In genomic region chr7:45175929-45176328, GRCm38 (mm10) we compare ENCODE assay signal across 13 mouse cellular contexts. TPM values are rescaled to one million over a fixed set of nuclear protein-coding genes. Genes with fewer than 3 reads are reported as not detected.
A peak's percentile ranks its signal among the peaks of the same experiment; 100 is the strongest.
DNase-seq lines count a peak whose midpoint lies in the region; ATAC-seq and TF ChIP-seq lines count a peak whose summit lies in the region.
"Had no signal": no experiment of that assay in that cellular context is flagged by ENCODE, and none has a peak within 500 bp of the region (broad histone marks: within the 10 kb centered on the region; RNA-seq: fewer than 3 reads in every experiment).

No protein-coding gene starts in this region.

- TF ChIP-seq EP300 in stomach, postnatal 0 days (optimal IDR thresholded peaks at IDR 0.05): no peak

- no peak overlapping the region for H3K9ac ChIP-seq in neural tube, embryonic 12.5 days
- peak overlapping the region; percentile 37; the same call in 1 of the 2 replicates for H3K9ac ChIP-seq in limb, embryonic 12.5 days (replicated peaks)
- H3K9ac ChIP-seq in stomach, postnatal 0 days (ENCODE audit: low read length): no peak overlapping the region

- no peak for DNase-seq in heart, embryonic 10.5 days (ENCODE audit: low spot score)
- DNase-seq in heart, postnatal 36 days: no peak
- DNase-seq in neural tube, embryonic 10.5 days (ENCODE audit: extremely low spot score, low spot score): no peak
- DNase-seq in stomach, postnatal 0 days (ENCODE audit: low spot score): no peak
- no peak for DNase-seq in thymus, postnatal 10 days (ENCODE audit: low spot score in 2 of 2)
- DNase-seq in c-Kit-positive CD71-positive TER-119-positive erythroid progenitor cells, embryonic 14.5 days (ENCODE audit: low spot score): no peak

- no peak for ATAC-seq in neural tube, embryonic 12.5 days (ENCODE audit: low FRiP score, low read depth)
- ATAC-seq in limb, embryonic 12.5 days (ENCODE audit: insufficient number of reproducible peaks, insufficient read depth, low FRiP score, low TSS enrichment, low read depth): no peak
- no peak for ATAC-seq in stomach, postnatal 0 days (ENCODE audit: low FRiP score, low TSS enrichment)

- H3K36me3 ChIP-seq in heart, embryonic 10.5 days: no peaks in the 10 kb centered on the region
- no peaks in the 10 kb centered on the region for H3K36me3 ChIP-seq in neural tube, embryonic 12.5 days
- H3K36me3 ChIP-seq in limb, embryonic 12.5 days: no peaks in the 10 kb centered on the region
- no peaks in the 10 kb centered on the region for H3K36me3 ChIP-seq in stomach, postnatal 0 days (ENCODE audit: control insufficient read depth, insufficient read depth, low read length)

- WGBS in heart, embryonic 10.5 days: 2% methylated on average over 23 of the region's 23 CpGs
- WGBS in neural tube, embryonic 12.5 days: 1% methylated on average over 23 of the region's 23 CpGs
- 1% methylated on average over 23 of the region's 23 CpGs for WGBS in limb, embryonic 12.5 days
- WGBS in stomach, postnatal 0 days: 2% methylated on average over 23 of the region's 23 CpGs

- peak overlapping the region; percentile 36 for H3K4me2 ChIP-seq in neural tube, embryonic 12.5 days (replicated peaks)
- H3K4me2 ChIP-seq in limb, embryonic 12.5 days: peak overlapping the region; percentile 47
- no peak overlapping the region for H3K4me2 ChIP-seq in stomach, postnatal 0 days (replicated peaks; ENCODE audit: low read depth)

- H3K9me3 ChIP-seq in heart, embryonic 10.5 days: peaks cover 4% of the 10 kb centered on the region; the same call in 1 of the 2 replicates
- H3K9me3 ChIP-seq in neural tube, embryonic 12.5 days: 0 out of 2 replicates have a peak, but pooled peaks cover 2% of the 10 kb centered on the region
- peaks cover 9% of the 10 kb centered on the region for H3K9me3 ChIP-seq in limb, embryonic 12.5 days
- H3K9me3 ChIP-seq in stomach, postnatal 0 days (ENCODE audit: control insufficient read depth, low read length): no peaks in the 10 kb centered on the region

- TF ChIP-seq CTCF in stomach, postnatal 0 days (IDR thresholded peaks at IDR 0.05; ENCODE audit: low read depth): no peak

- peaks cover 98% of the 10 kb centered on the region for H3K27me3 ChIP-seq in heart, embryonic 10.5 days (ENCODE audit: insufficient read depth, poor library complexity, severe bottlenecking)
- H3K27me3 ChIP-seq in neural tube, embryonic 12.5 days (replicated peaks): peaks cover 83% of the 10 kb centered on the region
- H3K27me3 ChIP-seq in limb, embryonic 12.5 days: peaks cover 97% of the 10 kb centered on the region
- peaks cover 23% of the 10 kb centered on the region; the same call in 1 of the 2 replicates for H3K27me3 ChIP-seq in stomach, postnatal 0 days (ENCODE audit: control insufficient read depth, insufficient read depth, low read length)

- H3K4me3 ChIP-seq in heart, embryonic 10.5 days: peak overlapping the region; percentile 40
- peak overlapping the region; percentile 9; the same call in 1 of the 2 replicates for H3K4me3 ChIP-seq in neural tube, embryonic 12.5 days
- H3K4me3 ChIP-seq in limb, embryonic 12.5 days (replicated peaks): peak overlapping the region; percentile 29
- H3K4me3 ChIP-seq in stomach, postnatal 0 days (ENCODE audit: low read depth, low read length): peak overlapping the region; percentile 6; the same call in 1 of the 2 replicates

- H3K4me1 ChIP-seq in heart, embryonic 10.5 days: peaks cover 20% of the 10 kb centered on the region
- peaks cover 16% of the 10 kb centered on the region for H3K4me1 ChIP-seq in neural tube, embryonic 12.5 days
- peaks cover 16% of the 10 kb centered on the region for H3K4me1 ChIP-seq in limb, embryonic 12.5 days (replicated peaks)
- H3K4me1 ChIP-seq in stomach, postnatal 0 days (replicated peaks; ENCODE audit: control insufficient read depth, insufficient read depth): 0 out of 2 replicates have a peak, but pooled peaks cover 6% of the 10 kb centered on the region

- no peak overlapping the region for H3K27ac ChIP-seq in heart, embryonic 10.5 days
- no peak overlapping the region for H3K27ac ChIP-seq in neural tube, embryonic 12.5 days
- H3K27ac ChIP-seq in limb, embryonic 12.5 days: no peak overlapping the region
- no peak overlapping the region for H3K27ac ChIP-seq in stomach, postnatal 0 days (replicated peaks)

- intact Hi-C loops in heart, postnatal 36 days (cut with DNase I): no loop called here

RNA-seq across cellular contexts. Expression of gene Gfy, which starts 3.4 kb away (rescaled TPM):
- not detected in 2 replicates for polyA plus RNA-seq in heart, embryonic 10.5 days (2016; fragmentation: Nextera tagmentation; extraction: Ambion mirVana)
- not detected for total RNA-seq in heart, postnatal 36 days (2021)
- not detected in 2 replicates for polyA plus RNA-seq in neural tube, embryonic 12.5 days (2016; fragmentation: Nextera tagmentation; extraction: Ambion mirVana)
- not detected in 2 replicates for polyA plus RNA-seq in limb, embryonic 12.5 days (2016; fragmentation: Nextera tagmentation; extraction: Ambion mirVana)
- not detected in 2 replicates for polyA plus RNA-seq in stomach, postnatal 0 days (2015; fragmentation: Nextera tagmentation; extraction: Ambion mirVana)
- polyA plus RNA-seq: C2C12; large intestine, adult 2 months; lung, embryonic 16.5 days; neural tube, embryonic 11.5 days; spleen, adult 2 months had no signal

RNA-seq across cellular contexts. Expression of gene Pth2, which starts 4.9 kb away (rescaled TPM):
- 0.41 TPM in 1 of 2 replicates, not detected in the other for polyA plus RNA-seq in heart, embryonic 10.5 days (2016; fragmentation: Nextera tagmentation; extraction: Ambion mirVana)
- total RNA-seq in heart, postnatal 36 days (2021): not detected
- not detected in 2 replicates for polyA plus RNA-seq in neural tube, embryonic 12.5 days (2016; fragmentation: Nextera tagmentation; extraction: Ambion mirVana)
- not detected in 2 replicates for polyA plus RNA-seq in limb, embryonic 12.5 days (2016; fragmentation: Nextera tagmentation; extraction: Ambion mirVana)
- polyA plus RNA-seq in stomach, postnatal 0 days (2015; fragmentation: Nextera tagmentation; extraction: Ambion mirVana): not detected in 2 replicates
- polyA plus RNA-seq: C2C12; large intestine, adult 2 months; lung, embryonic 16.5 days; neural tube, embryonic 11.5 days; spleen, adult 2 months had no signal

RNA-seq across cellular contexts. Expression of gene Slc17a7, which starts 12.2 kb away (rescaled TPM):
- 0.76 and 1.4 TPM in 2 replicates for polyA plus RNA-seq in heart, embryonic 10.5 days (2016; fragmentation: Nextera tagmentation; extraction: Ambion mirVana)
- total RNA-seq in heart, postnatal 36 days (2021): 10 to 100 TPM; 19.7 to 21.0 TPM
- 2.0 and 2.6 TPM in 2 replicates for polyA plus RNA-seq in neural tube, embryonic 12.5 days (2016; fragmentation: Nextera tagmentation; extraction: Ambion mirVana)
- 0.17 and 0.25 TPM in 2 replicates for polyA plus RNA-seq in limb, embryonic 12.5 days (2016; fragmentation: Nextera tagmentation; extraction: Ambion mirVana)
- polyA plus RNA-seq in stomach, postnatal 0 days (2015; fragmentation: Nextera tagmentation; extraction: Ambion mirVana): 0.07 TPM in 1 of 2 replicates, not detected in the other

RNA-seq across cellular contexts. Expression of gene Aldh16a1, which starts 21.5 kb away (rescaled TPM):
- 45.2 and 45.7 TPM in 2 replicates for polyA plus RNA-seq in heart, embryonic 10.5 days (2016; fragmentation: Nextera tagmentation; extraction: Ambion mirVana)
- 10 to 100 TPM; 20.6 to 22.8 TPM for total RNA-seq in heart, postnatal 36 days (2021)
- polyA plus RNA-seq in neural tube, embryonic 12.5 days (2016; fragmentation: Nextera tagmentation; extraction: Ambion mirVana): 37.8 and 42.4 TPM in 2 replicates
- 51.4 and 53.8 TPM in 2 replicates for polyA plus RNA-seq in limb, embryonic 12.5 days (2016; fragmentation: Nextera tagmentation; extraction: Ambion mirVana)
- 24.6 and 25.6 TPM in 2 replicates for polyA plus RNA-seq in stomach, postnatal 0 days (2015; fragmentation: Nextera tagmentation; extraction: Ambion mirVana)

RNA-seq across cellular contexts. Expression of gene Pih1d1, which starts 21.8 kb away (rescaled TPM):
- 97.8 and 102 TPM in 2 replicates for polyA plus RNA-seq in heart, embryonic 10.5 days (2016; fragmentation: Nextera tagmentation; extraction: Ambion mirVana)
- 10 to 100 TPM; 41.8 to 43.1 TPM for total RNA-seq in heart, postnatal 36 days (2021)
- 90.2 and 94.0 TPM in 2 replicates for polyA plus RNA-seq in neural tube, embryonic 12.5 days (2016; fragmentation: Nextera tagmentation; extraction: Ambion mirVana)
- polyA plus RNA-seq in limb, embryonic 12.5 days (2016; fragmentation: Nextera tagmentation; extraction: Ambion mirVana): 91.8 and 93.0 TPM in 2 replicates
- polyA plus RNA-seq in stomach, postnatal 0 days (2015; fragmentation: Nextera tagmentation; extraction: Ambion mirVana): 48.8 and 49.0 TPM in 2 replicates
